Mouse (Mus musculus) G1E (cell line): ENCODE measurements around the gene Wfdc5.

Source experiments
- CTCF ChIP-seq: IDR thresholded peaks from 2 replicates; pipeline ENCODE4 v1.5.1; 2012; ENCODE audit warnings: low read depth, low read length, inconsistent platforms, mixed read lengths
- GATA1 ChIP-seq: IDR thresholded peaks from 2 replicates; pipeline ENCODE4 v1.6.1; 2012; ENCODE audit warnings: borderline replicate concordance, low read length, inconsistent platforms, mixed read lengths
- GATA2 ChIP-seq: IDR thresholded peaks from 2 replicates; pipeline ENCODE4 v1.6.1; 2012; ENCODE audit warnings: low read depth, low read length, inconsistent platforms, borderline replicate concordance
- POLR2AphosphoS5 ChIP-seq: IDR thresholded peaks from 2 replicates; pipeline ENCODE4 v1.6.1; 2012; ENCODE audit warnings: low read depth, low read length, inconsistent platforms; ENCODE audit not compliant: insufficient replicate concordance

- TF ChIP-seq CTCF (no peak), GATA1 (no peak), POLR2AphosphoS5 (no peak), GATA2 (no peak)
These were observed 30.2 kb upstream of the Wfdc5 start for GRCm38 (mm10) chr2:164212711-164213110.
